Mouse (Mus musculus): Measurements from ENCODE around the gene Fam131b. TPM values are rescaled to one million over a fixed set of nuclear protein-coding genes. Genes with fewer than 3 reads are reported as not detected.

Fam131b gene
- polyA plus RNA-seq, 1 experiment from 2014 or later = not detected

GRCm38 (mm10) chr6:42355366-42355765, 30.9 kb upstream of the Fam131b start:
- Histone ChIP-seq H3K4me3 (replicated peaks) (no peak overlapping the region), H3K9ac (no peak overlapping the region), H3K27me3 (peaks cover 4% of the 10 kb centered on the region; the same call in 1 of the 2 replicates), H3K4me2 (no peak overlapping the region), H3K9me3 (replicated peaks) (no peaks in the 10 kb centered on the region), H3K36me3 (replicated peaks) (peaks cover 49% of the 10 kb centered on the region), H3K4me1 (replicated peaks) (peaks cover 40% of the 10 kb centered on the region), H3K27ac (replicated peaks) (no peak overlapping the region)
- ATAC-seq (ENCODE audit: insufficient read depth) = no peak
- WGBS (ENCODE audit: insufficient replicate concordance) = 73% methylated on average over 6 of the region's 6 CpGs

GRCm38 (mm10) chr6:42354076-42355019, 29.9 kb upstream of the Fam131b start:
- Histone ChIP-seq H3K27ac (replicated peaks) (peak overlapping the region; percentile 38; the same call in 1 of the 2 replicates), H3K27me3 (peaks cover 13% of the 10 kb centered on the region; the same call in 1 of the 2 replicates), H3K4me2 (peak overlapping the region; percentile 38; the same call in 1 of the 2 replicates), H3K9ac (no peak overlapping the region), H3K36me3 (replicated peaks) (peaks cover 41% of the 10 kb centered on the region), H3K9me3 (replicated peaks) (no peaks in the 10 kb centered on the region), H3K4me1 (replicated peaks) (peaks cover 43% of the 10 kb centered on the region), H3K4me3 (replicated peaks) (0 out of 2 replicates have a peak overlapping the region, but pooled peaks have one; percentile 3)
- 14% methylated on average over 11 of the region's 11 CpGs for WGBS (ENCODE audit: insufficient replicate concordance)
- no peak for ATAC-seq (ENCODE audit: insufficient read depth)

- H3K36me3 ChIP-seq (replicated peaks) = peaks cover 32% of the 10 kb centered on the region
- H3K27me3 ChIP-seq = peaks cover 15% of the 10 kb centered on the region; the same call in 1 of the 2 replicates
- no peak for ATAC-seq (ENCODE audit: insufficient read depth)
- peak overlapping the region; percentile 66; the same call in 1 of the 2 replicates for H3K4me3 ChIP-seq (replicated peaks)
- peak overlapping the region; percentile 80 for H3K4me2 ChIP-seq
- peak overlapping the region; percentile 54 for H3K27ac ChIP-seq (replicated peaks)
- peaks cover 52% of the 10 kb centered on the region for H3K4me1 ChIP-seq (replicated peaks)
- no peaks in the 10 kb centered on the region for H3K9me3 ChIP-seq (replicated peaks)
- 10% methylated on average over 8 of the region's 8 CpGs for WGBS (ENCODE audit: insufficient replicate concordance)
- H3K9ac ChIP-seq = no peak overlapping the region
These were observed 28.7 kb upstream of the Fam131b start for GRCm38 (mm10) chr6:42353180-42353579.

GRCm38 (mm10) chr6:42352486-42352846, 28.0 kb upstream of the Fam131b start:
- H3K27me3 ChIP-seq = peaks cover 15% of the 10 kb centered on the region; the same call in 1 of the 2 replicates
- no peak for ATAC-seq (ENCODE audit: insufficient read depth)
- peaks cover 25% of the 10 kb centered on the region for H3K36me3 ChIP-seq (replicated peaks)
- H3K4me3 ChIP-seq (replicated peaks) = peak overlapping the region; percentile 66
- H3K27ac ChIP-seq (replicated peaks) = peak overlapping the region; percentile 54
- no peak overlapping the region for H3K9ac ChIP-seq
- peak overlapping the region; percentile 80 for H3K4me2 ChIP-seq
- WGBS (ENCODE audit: insufficient replicate concordance) = 21% methylated on average over 1 of the region's 1 CpGs
- H3K9me3 ChIP-seq (replicated peaks) = no peaks in the 10 kb centered on the region
- H3K4me1 ChIP-seq (replicated peaks) = peaks cover 52% of the 10 kb centered on the region

GRCm38 (mm10) chr6:42351776-42352485, 27.5 kb upstream of the Fam131b start:
- Histone ChIP-seq H3K4me3 (replicated peaks) (peak overlapping the region; percentile 66), H3K27ac (replicated peaks) (peak overlapping the region; percentile 45), H3K27me3 (peaks cover 15% of the 10 kb centered on the region; the same call in 1 of the 2 replicates), H3K4me1 (replicated peaks) (peaks cover 52% of the 10 kb centered on the region), H3K9ac (peak overlapping the region; percentile 64; the same call in 1 of the 2 replicates), H3K4me2 (peak overlapping the region; percentile 80), H3K36me3 (replicated peaks) (peaks cover 20% of the 10 kb centered on the region; the same call in 1 of the 2 replicates), H3K9me3 (replicated peaks) (no peaks in the 10 kb centered on the region)
- ATAC-seq (ENCODE audit: insufficient read depth) = no peak
- WGBS (ENCODE audit: insufficient replicate concordance) = 32% methylated on average over 7 of the region's 7 CpGs

- peaks cover 52% of the 10 kb centered on the region for H3K4me1 ChIP-seq (replicated peaks)
- H3K9me3 ChIP-seq (replicated peaks) = no peaks in the 10 kb centered on the region
- H3K9ac ChIP-seq = peak overlapping the region; percentile 64; the same call in 1 of the 2 replicates
- peaks cover 15% of the 10 kb centered on the region; the same call in 1 of the 2 replicates for H3K27me3 ChIP-seq
- H3K4me3 ChIP-seq (replicated peaks) = peak overlapping the region; percentile 66
- peak overlapping the region; percentile 80 for H3K4me2 ChIP-seq
- H3K27ac ChIP-seq (replicated peaks) = peak overlapping the region; percentile 30
- 21% methylated on average over 13 of the region's 13 CpGs for WGBS (ENCODE audit: insufficient replicate concordance)
- no peak for ATAC-seq (ENCODE audit: insufficient read depth)
- H3K36me3 ChIP-seq (replicated peaks) = 0 out of 2 replicates have a peak, but pooled peaks cover 13% of the 10 kb centered on the region
These were observed 26.7 kb upstream of the Fam131b start for GRCm38 (mm10) chr6:42350968-42351775.

- Histone ChIP-seq H3K4me1 (replicated peaks) (peaks cover 52% of the 10 kb centered on the region), H3K9me3 (replicated peaks) (no peaks in the 10 kb centered on the region), H3K36me3 (replicated peaks) (0 out of 2 replicates have a peak, but pooled peaks cover 5% of the 10 kb centered on the region), H3K4me3 (replicated peaks) (peak overlapping the region; percentile 66), H3K27ac (replicated peaks) (peak overlapping the region; percentile 74), H3K27me3 (peaks cover 15% of the 10 kb centered on the region; the same call in 1 of the 2 replicates), H3K9ac (peak overlapping the region; percentile 64), H3K4me2 (peak overlapping the region; percentile 80)
- WGBS (ENCODE audit: insufficient replicate concordance) = under 1% methylated on average over 55 of the region's 72 CpGs
- peak; percentile 8; the same call in 1 of the 2 replicates for ATAC-seq (ENCODE audit: insufficient read depth)
These were observed 25.9 kb upstream of the Fam131b start for GRCm38 (mm10) chr6:42350021-42350967.

GRCm38 (mm10) chr6:42349426-42350020, 25.1 kb upstream of the Fam131b start, which contains the start of gene Zyx:
Gene Zyx (plus strand): TSS chr6:42349630.
- H3K4me2 ChIP-seq = peak within 1 kb of the TSS; percentile 80
- under 1% methylated on average over 35 of the region's 36 CpGs for WGBS (ENCODE audit: insufficient replicate concordance)

GRCm38 (mm10) chr6:42349006-42349425, 24.6 kb upstream of the Fam131b start:
- Histone ChIP-seq H3K9ac (peak overlapping the region; percentile 52), H3K27me3 (peaks cover 15% of the 10 kb centered on the region; the same call in 1 of the 2 replicates), H3K36me3 (replicated peaks) (no peaks in the 10 kb centered on the region), H3K4me3 (replicated peaks) (peak overlapping the region; percentile 66), H3K4me2 (peak overlapping the region; percentile 80), H3K4me1 (replicated peaks) (peaks cover 45% of the 10 kb centered on the region), H3K9me3 (replicated peaks) (no peaks in the 10 kb centered on the region), H3K27ac (replicated peaks) (peak overlapping the region; percentile 84)
- WGBS (ENCODE audit: insufficient replicate concordance) = under 1% methylated on average over 11 of the region's 11 CpGs
- peak; percentile 19; the same call in 1 of the 2 replicates for ATAC-seq (ENCODE audit: insufficient read depth)

More at GRCm38 (mm10) chr6:42349426-42350020, 25.1 kb upstream of the Fam131b start, which contains the start of gene Zyx:
- H3K27me3 ChIP-seq = peaks cover 15% of the 10 kb centered on the region; the same call in 1 of the 2 replicates
- peak within 1 kb of the TSS; percentile 64 for H3K9ac ChIP-seq
- H3K4me3 ChIP-seq (replicated peaks) = peak within 1 kb of the TSS; percentile 66
- H3K9me3 ChIP-seq (replicated peaks) = no peaks in the 10 kb centered on the region
- peak; percentile 89 for ATAC-seq (ENCODE audit: insufficient read depth)
- peaks cover 50% of the 10 kb centered on the region for H3K4me1 ChIP-seq (replicated peaks)
- peak within 1 kb of the TSS; percentile 84 for H3K27ac ChIP-seq (replicated peaks)
- no peaks in the 10 kb centered on the region for H3K36me3 ChIP-seq (replicated peaks)
